Mouse (Mus musculus) CD4-positive, CD25-positive, alpha-beta regulatory T cell, adult 4 months (primary cell): ENCODE data around the gene Ccr7. TPM values are rescaled to one million over a fixed set of nuclear protein-coding genes. Genes with fewer than 3 reads are reported as not detected.
A peak's percentile ranks its signal among the peaks of the same experiment; 100 is the strongest.

Experiments used
- ATAC-seq: one replicate; pipeline ENCODE4 v1.8.0; 2017
- polyA plus RNA-seq, 2 experiments: library from polyadenylated mRNA; unstranded; fragments of 100-300 nt; shearing (Covaris generic); gene quantifications; one replicate each; pipeline ENCODE4 v1.2.1; 2017

Ccr7 gene
- 100 to 1,000 TPM; 277 to 361 TPM for polyA plus RNA-seq

GRCm38 (mm10) chr11:99154987-99155641, at the start of gene Ccr7:
Ccr7 (minus strand) TSS chr11:99155077.
- ATAC-seq: peak; percentile 85

GRCm38 (mm10) chr11:99189154-99189582, 34.3 kb upstream of the Ccr7 start:
- peak; percentile 88 for ATAC-seq

- no peak for ATAC-seq
These were observed 32.5 kb upstream of the Ccr7 start for GRCm38 (mm10) chr11:99187348-99187747.

- peak; percentile 38 for ATAC-seq
These were observed 32.0 kb upstream of the Ccr7 start for GRCm38 (mm10) chr11:99186836-99187235.

- peak; percentile 41 for ATAC-seq
These were observed 27.7 kb upstream of the Ccr7 start for GRCm38 (mm10) chr11:99182575-99182974.

- ATAC-seq: peak; percentile 63
These were observed 25.2 kb upstream of the Ccr7 start for GRCm38 (mm10) chr11:99180071-99180470.

- ATAC-seq: peak; percentile 47
These were observed 23.0 kb upstream of the Ccr7 start for GRCm38 (mm10) chr11:99177925-99178198.

- no peak for ATAC-seq
These were observed 22.4 kb upstream of the Ccr7 start for GRCm38 (mm10) chr11:99177054-99177924.

- no peak for ATAC-seq
These were observed 17.1 kb upstream of the Ccr7 start for GRCm38 (mm10) chr11:99172002-99172401.

GRCm38 (mm10) chr11:99171442-99171841, 16.6 kb upstream of the Ccr7 start:
- ATAC-seq: no peak

GRCm38 (mm10) chr11:99170547-99171267, 15.8 kb upstream of the Ccr7 start:
- ATAC-seq: peak; percentile 75

- ATAC-seq: no peak
These were observed 15.1 kb upstream of the Ccr7 start for GRCm38 (mm10) chr11:99170005-99170404.

GRCm38 (mm10) chr11:99169438-99169837, 14.6 kb upstream of the Ccr7 start:
- ATAC-seq: no peak

GRCm38 (mm10) chr11:99168030-99168474, 13.2 kb upstream of the Ccr7 start:
- peak; percentile 53 for ATAC-seq

- no peak for ATAC-seq
These were observed 12.7 kb upstream of the Ccr7 start for GRCm38 (mm10) chr11:99167576-99167975.

- no peak for ATAC-seq
These were observed 11.4 kb upstream of the Ccr7 start for GRCm38 (mm10) chr11:99166241-99166640.

- ATAC-seq: no peak
These were observed 10.3 kb upstream of the Ccr7 start for GRCm38 (mm10) chr11:99165031-99165752.

- ATAC-seq: peak; percentile 84
These were observed 8.3 kb upstream of the Ccr7 start for GRCm38 (mm10) chr11:99162972-99163686.

- no peak for ATAC-seq
These were observed 6.8 kb upstream of the Ccr7 start for GRCm38 (mm10) chr11:99161648-99162047.

GRCm38 (mm10) chr11:99160228-99160627, 5.4 kb upstream of the Ccr7 start:
- ATAC-seq: no peak

- no peak for ATAC-seq
These were observed 940 bp upstream of the Ccr7 start for GRCm38 (mm10) chr11:99155817-99156216.
